Mouse (Mus musculus) right cerebral cortex, adult 18-20 months (tissue): ENCODE data around the gene Rgs12.

ENCODE experiments used
- DNase-seq: peaks from one replicate; pipeline ENCODE4 v3.0.0; 2022; ENCODE audit warnings: mixed read lengths

The Rgs12 gene

DNA sequence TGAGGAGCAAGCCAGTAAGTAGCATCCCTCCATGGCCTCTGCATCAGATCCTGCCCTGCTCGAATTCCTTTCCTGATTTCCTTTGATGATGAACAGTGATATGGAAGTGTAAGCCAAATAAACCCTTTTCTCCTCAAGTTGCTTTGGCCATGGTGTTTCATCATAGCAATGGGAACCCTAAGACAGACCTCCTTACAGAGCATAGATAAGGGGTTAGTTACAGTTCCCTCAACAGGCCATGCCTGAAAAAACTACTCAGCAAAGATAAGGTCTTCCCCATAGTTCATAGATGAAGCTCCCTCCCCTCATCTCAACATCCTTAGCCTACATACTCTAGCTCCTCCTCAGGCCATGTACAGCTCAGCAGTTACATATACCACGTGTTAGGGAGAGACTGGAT, 35.7 kb downstream of the Rgs12 start:
- DNase-seq = no peak

- peak; percentile 74 for DNase-seq
Measured at GRCm38 (mm10) chr5:34985867-34986266, 36.6 kb downstream of the Rgs12 start.

GRCm38 (mm10) chr5:34987396-34987795, 38.2 kb downstream of the Rgs12 start:
- no peak for DNase-seq

GRCm38 (mm10) chr5:34988690-34989089, 39.4 kb downstream of the Rgs12 start:
- no peak for DNase-seq

- peak; percentile 71 for DNase-seq
Measured at GRCm38 (mm10) chr5:34989321-34989772, 40.1 kb downstream of the Rgs12 start.

DNA sequence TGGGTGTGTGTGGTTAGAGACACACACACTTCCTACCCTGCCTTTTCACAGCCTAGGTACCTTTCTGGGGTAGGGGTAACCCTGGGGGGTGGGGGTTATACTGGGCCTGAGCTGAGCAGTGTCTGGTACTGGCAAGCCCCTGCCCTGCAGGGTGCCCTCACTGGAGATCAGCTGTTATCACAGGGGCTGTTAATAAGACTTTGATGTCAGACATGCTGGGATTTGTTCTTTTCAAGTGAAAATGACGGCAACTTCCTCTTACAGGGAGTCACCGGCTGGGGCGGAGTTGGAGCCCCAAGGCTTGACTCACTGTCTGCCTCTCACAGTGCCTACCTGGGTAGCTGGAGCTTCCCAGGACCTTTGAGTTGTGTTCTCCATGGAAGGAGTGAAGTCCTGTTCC, 49.5 kb downstream of the Rgs12 start:
- no peak for DNase-seq

DNA sequence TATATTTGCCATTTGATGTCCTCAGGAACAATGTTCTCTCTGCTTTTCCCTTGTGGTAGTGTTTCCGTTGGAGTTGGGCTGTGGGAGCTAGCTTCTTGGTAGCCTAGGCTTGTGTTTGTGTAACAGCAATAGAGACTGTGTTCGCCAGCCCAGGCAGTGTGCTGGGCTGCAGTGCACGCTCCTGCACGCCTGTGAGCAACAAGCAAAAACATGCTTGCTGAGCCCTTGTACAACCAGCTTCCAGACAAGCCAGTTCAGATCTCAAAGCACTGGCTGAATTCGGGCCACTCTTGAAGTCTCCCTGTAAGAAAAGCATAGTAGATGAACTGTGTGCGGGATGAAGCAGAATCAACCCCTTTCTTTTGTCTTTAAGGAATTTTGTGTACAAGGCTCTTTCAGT, 50.0 kb downstream of the Rgs12 start:
- DNase-seq = no peak

DNA sequence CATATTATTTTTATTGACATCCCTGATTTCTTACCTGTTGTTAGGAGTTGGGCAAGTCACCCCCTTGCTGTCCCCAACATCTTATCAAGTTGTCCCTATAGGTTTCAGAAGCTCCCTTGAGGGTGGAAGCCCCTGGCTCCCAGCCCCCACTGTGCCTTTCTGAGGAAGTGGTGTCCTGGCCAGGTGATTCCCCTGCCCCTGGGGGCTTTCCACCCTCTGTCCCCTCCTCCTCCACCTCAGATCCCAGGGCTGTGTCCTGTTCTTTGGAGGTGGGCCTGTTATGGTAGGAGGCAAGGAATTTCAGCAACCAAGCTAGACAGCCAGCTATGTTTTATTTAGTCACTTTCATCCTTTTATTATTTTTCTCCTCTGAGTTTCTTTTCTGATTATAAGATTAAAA, 51.1 kb downstream of the Rgs12 start:
- no peak for DNase-seq

DNA sequence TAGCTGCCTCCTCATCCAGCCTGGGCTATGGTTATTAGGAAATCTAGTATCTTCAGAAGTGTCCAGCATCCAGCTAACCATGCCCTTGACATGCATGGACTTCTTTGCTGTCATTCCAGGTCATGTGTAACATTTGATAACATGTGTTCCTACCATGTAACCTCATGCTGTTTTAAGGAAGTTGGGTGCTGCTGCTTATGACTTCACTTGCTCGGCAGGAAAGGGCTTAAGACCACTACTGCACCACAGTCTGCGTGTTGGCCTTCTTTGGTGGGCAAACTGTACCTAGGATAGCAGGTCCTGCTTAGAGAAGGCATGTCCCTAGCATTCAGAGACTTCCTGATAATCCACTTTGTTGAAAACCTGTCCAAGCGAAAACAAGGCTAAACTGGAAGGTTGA, 51.9 kb downstream of the Rgs12 start:
- no peak for DNase-seq

DNA sequence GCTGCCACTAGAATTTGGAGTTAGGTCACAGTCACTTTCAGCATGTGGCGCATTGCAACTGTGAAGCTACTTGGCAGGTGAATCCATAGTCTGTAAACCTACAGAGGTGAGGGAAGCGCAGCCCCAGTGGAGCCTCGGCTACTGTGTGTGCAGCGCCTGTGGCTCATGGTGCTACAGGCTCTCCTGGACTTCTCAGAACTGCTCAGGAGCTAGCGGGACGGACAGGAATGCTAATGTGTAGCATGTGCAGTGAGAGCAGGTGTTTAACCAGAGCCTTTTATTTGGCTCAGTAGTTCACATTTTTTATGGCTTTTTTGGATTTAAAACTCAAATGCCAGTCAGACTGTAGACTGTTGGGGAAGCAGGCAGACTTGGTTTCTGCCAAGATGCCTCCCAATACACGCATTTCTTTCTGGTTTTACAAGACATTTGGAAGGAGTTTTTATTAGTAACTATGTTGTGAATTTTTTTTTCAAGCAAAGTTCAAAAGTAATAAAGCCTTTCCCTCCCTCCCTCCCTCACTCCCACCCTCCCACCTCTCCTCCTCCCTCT, 54.4 kb downstream of the Rgs12 start:
- no peak for DNase-seq

- no peak for DNase-seq
Measured at GRCm38 (mm10) chr5:35004769-35005168, 55.5 kb downstream of the Rgs12 start.

GRCm38 (mm10) chr5:35005659-35006058, 56.4 kb downstream of the Rgs12 start:
- DNase-seq = no peak

DNA sequence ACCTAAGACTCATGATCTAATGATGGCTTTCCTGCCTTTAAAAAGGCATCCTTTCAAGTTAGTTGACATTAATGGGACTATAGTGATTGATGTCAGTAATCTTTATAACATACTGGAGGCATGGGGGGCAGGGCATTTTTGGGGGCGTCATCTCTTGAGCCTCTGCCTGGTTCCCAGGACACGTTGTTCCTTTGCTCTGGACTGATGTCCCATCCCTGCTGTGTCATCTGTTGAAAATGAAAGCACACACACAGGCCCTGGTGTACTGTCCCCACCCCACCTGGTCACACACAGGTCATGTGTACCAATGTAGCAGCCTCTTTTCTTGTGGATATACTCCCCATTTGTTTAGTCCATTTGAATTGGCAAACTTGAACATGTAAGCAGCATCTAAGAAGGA, 57.4 kb downstream of the Rgs12 start:
- no peak for DNase-seq

DNA sequence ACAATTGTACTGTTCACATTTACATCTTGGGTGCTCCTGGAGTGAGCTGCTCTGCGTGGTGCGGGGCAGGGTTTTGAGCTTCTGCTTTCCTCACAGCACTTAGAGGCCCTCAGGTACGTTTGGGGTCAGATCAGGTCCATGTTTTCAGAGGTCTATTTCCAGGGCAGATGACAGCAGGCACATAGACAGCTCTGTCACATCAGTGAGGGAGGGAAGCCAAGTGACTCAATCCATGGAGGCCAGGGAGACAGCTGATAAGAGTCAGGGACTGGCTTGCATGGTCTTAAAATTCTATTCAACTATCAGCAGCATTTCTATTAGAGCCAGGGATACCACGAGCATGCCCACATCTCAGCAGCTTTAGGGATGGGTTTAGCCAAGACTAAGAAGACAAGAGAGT, 59.9 kb downstream of the Rgs12 start:
- DNase-seq = no peak

GRCm38 (mm10) chr5:35010656-35011055, 61.4 kb downstream of the Rgs12 start:
- DNase-seq = no peak

DNA sequence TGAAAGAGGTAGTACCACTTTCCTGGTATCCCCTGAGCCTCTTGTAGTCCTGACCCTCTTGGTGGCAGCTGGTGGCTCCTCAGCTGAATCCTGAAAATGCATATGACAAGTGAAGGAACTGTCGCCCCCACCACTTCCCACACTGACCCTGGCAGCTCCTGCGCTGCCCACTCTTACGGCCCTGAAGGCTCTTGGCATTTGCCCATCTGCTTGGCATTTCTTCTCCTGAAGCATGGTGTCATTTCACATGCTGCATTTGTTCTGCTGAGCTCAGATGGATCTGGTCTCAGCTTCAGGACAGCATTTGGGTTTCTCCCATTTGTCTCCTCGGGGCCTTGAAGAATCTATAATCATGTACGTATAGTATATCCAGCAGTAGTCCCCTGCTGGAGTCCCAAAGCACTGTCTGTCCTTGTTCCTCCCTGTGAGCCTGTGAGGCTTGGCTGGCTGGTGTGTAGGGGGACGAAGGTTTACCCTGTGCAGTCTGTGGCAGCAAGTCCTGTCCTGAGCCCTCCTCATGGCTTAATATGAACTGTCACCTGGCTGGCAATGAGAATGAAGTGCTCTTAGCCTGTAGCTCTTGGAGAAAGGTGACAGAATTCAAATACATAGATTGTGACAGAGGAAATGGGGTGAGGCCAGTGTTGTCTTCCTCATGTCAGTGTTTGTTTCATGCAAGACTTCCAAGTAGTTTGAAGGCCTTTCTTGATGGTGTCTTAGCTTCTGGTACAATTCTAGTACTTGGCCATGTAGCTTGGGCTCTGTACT, 62.1 kb downstream of the Rgs12 start:
- no peak for DNase-seq

DNA sequence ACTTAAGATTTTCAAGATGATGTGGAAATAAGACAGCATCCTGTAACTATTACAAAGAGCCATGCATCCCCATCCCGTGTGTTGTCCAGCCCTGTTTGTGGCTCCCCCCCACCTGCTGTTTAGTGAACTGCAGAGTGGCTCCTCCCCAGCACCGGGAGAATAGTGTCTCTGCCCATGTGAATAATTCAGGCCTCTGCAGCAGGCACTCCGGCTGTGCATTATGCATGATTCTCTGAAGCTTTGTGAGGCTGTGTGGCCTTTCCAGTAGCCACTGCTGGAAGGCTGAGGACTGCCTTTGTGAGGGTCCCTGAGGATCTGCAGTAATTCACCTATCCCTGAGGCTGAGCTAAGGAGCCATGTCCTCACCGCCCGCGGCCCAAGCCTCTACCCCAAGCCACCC, 64.8 kb downstream of the Rgs12 start:
- no peak for DNase-seq

GRCm38 (mm10) chr5:35019673-35020300, 70.5 kb downstream of the Rgs12 start:
- DNase-seq = peak; percentile 34

GRCm38 (mm10) chr5:35020410-35021241, 71.4 kb downstream of the Rgs12 start:
- DNase-seq = no peak

DNA sequence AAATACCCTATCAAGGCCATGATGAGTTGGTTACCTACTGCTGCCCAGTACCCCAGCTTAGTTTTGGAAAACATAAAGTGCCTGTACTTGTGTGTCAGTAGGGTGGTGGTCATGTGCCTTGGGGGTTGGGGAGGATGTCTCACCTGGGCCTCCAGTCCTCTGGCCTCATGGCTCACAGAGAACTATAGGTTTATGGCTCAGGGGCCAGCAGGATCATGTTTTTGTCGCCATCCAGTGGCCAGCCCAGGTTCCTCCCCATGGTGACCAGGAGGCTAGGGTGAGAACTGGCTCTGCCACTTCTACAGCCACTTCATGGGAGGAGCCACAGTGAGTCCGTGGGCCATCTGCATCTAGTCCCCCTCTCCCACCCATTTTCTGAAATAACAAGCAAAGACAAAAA, 75.7 kb downstream of the Rgs12 start:
- DNase-seq = no peak

GRCm38 (mm10) chr5:35029303-35029702, 80.1 kb downstream of the Rgs12 start:
- DNase-seq = no peak

GRCm38 (mm10) chr5:35029755-35030154, 80.5 kb downstream of the Rgs12 start:
- no peak for DNase-seq

DNA sequence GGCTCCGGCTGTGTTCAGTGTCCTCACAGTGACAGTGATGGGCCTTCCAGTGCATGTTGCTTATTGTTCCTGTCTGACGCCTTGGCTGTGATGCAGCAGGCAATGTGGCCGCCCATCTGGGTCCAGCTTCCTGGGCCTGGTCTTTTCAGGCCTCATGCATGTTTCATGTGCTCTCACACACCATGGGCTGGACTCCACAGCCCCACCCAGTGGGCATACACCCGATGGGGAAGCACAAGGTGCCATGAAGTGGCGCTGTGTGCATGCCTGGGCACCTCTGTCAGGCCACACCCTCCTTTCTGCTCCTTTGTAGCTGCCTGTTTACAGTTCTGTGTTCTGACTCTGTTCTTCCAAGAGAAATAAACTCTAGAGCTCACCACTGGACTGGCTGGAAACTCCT, 83.8 kb downstream of the Rgs12 start:
- DNase-seq = no peak
